Mouse (Mus musculus) limb, embryonic 15.5 days (tissue): Measurements from ENCODE around the gene Vti1a. TPM values are rescaled to one million over a fixed set of nuclear protein-coding genes. Genes with fewer than 3 reads are reported as not detected.

ENCODE experiments used
- ATAC-seq: fragments of 200-750 bp; cut with Nextera tagmentation; 2 replicates; pipeline ENCODE4 v1.8.0; 2017; ENCODE audit warnings: low read depth, moderate TSS enrichment; ENCODE audit not compliant: insufficient number of reproducible peaks, low FRiP score, low TSS enrichment
- H3K27ac ChIP-seq: fragments of 300-500 bp; sonication (generic); 2 replicates; pipeline ENCODE4 v1.5.1; 2015; ENCODE audit warnings: moderate library complexity, mild to moderate bottlenecking, inconsistent platforms
- H3K27me3 ChIP-seq: fragments of 300-500 bp; sonication (generic); 2 replicates; pipeline ENCODE4 v1.6.1; 2015; ENCODE audit warnings: inconsistent platforms
- H3K36me3 ChIP-seq: fragments of 300-500 bp; sonication (generic); 2 replicates; pipeline ENCODE4 v1.6.1; 2015; ENCODE audit warnings: inconsistent platforms
- H3K4me1 ChIP-seq: fragments of 300-500 bp; sonication (generic); 2 replicates; pipeline ENCODE4 v1.6.1; 2015; ENCODE audit warnings: inconsistent platforms
- H3K4me2 ChIP-seq: fragments of 300-500 bp; sonication (generic); 2 replicates; pipeline ENCODE4 v1.6.1; 2015; ENCODE audit warnings: mild to moderate bottlenecking, inconsistent platforms
- H3K4me3 ChIP-seq: fragments of 300-500 bp; sonication (generic); 2 replicates; pipeline ENCODE4 v1.5.1; 2015; ENCODE audit warnings: mild to moderate bottlenecking, inconsistent platforms
- H3K9ac ChIP-seq: fragments of 300-500 bp; sonication (generic); 2 replicates; pipeline ENCODE4 v1.6.1; 2015; ENCODE audit warnings: inconsistent platforms
- H3K9me3 ChIP-seq: fragments of 300-500 bp; sonication (generic); 2 replicates; pipeline ENCODE4 v1.6.1; 2016; ENCODE audit warnings: inconsistent platforms
- WGBS: fragments of 180-500 bp; shearing (Covaris S2); methylation state at CpG from one replicate; pipeline ENCODE4 v1.1.7; 2015; 5-methylcytosine and 5-hydroxymethylcytosine counted together
- polyA plus RNA-seq: library from polyadenylated mRNA; unstranded; fragments of >200 nt; fragmentation: Nextera tagmentation; extraction: Ambion mirVana; gene quantifications from 2 replicates; pipeline ENCODE4 v1.2.1, GENCODE M21; 2015

Gene Vti1a
- polyA plus RNA-seq, 1 experiment from 2014 or later = 26.4 TPM

DNA sequence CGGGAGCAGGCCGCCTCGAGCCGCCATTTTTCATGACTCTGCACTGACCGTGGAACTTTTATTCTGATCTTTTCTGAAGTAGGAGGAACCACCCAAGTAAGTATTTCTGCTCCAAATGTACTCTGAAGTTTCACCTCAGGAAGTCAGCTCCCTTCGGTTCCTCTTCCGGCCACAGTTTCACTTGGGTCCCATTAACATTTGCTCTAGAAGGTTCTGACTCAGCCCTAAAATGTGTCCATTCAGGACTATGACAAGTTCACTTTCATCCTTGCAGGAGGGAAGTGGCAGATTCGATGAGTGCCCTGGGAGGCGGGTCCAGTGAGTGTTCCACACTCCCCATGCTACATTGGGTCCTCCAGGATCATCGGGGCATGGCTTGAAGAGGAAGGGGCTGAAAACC, 333.3 kb downstream of the Vti1a start:
- Histone ChIP-seq H3K27ac (no peak overlapping the region), H3K9me3 (no peaks in the 10 kb centered on the region), H3K27me3 (0 out of 2 replicates have a peak, but pooled peaks cover 4% of the 10 kb centered on the region), H3K9ac (no peak overlapping the region), H3K36me3 (no peaks in the 10 kb centered on the region), H3K4me3 (no peak overlapping the region), H3K4me2 (no peak overlapping the region), H3K4me1 (no peaks in the 10 kb centered on the region)
- ATAC-seq = no peak
- WGBS = 91% methylated on average over 10 of the region's 10 CpGs

DNA sequence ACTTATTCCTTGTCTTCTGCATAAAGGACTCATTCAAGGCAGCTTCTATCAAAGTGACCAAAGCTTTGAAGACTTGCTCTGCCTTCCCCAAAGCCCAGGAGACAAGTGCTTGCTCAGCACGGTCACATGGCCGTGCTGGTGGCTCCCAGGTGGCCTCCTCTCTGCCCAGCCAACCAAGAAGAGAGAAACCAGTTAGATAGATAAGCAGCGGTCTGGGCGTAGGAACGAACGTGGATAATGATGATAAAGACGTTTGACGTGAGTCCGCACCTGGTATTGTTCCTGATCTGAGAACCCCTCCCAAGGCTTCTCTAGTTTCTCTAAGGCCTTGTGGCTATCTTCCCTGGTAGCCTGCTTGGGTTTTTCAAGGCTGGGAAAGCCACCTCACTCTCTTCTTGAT, 334.9 kb downstream of the Vti1a start:
- no peaks in the 10 kb centered on the region for H3K9me3 ChIP-seq
- H3K36me3 ChIP-seq = no peaks in the 10 kb centered on the region
- no peak overlapping the region for H3K27ac ChIP-seq
- H3K4me3 ChIP-seq = no peak overlapping the region
- 88% methylated on average over 9 of the region's 9 CpGs for WGBS
- 0 out of 2 replicates have a peak, but pooled peaks cover 4% of the 10 kb centered on the region for H3K27me3 ChIP-seq
- no peak overlapping the region for H3K4me2 ChIP-seq
- H3K4me1 ChIP-seq = no peaks in the 10 kb centered on the region
- ATAC-seq = no peak
- H3K9ac ChIP-seq = no peak overlapping the region

DNA sequence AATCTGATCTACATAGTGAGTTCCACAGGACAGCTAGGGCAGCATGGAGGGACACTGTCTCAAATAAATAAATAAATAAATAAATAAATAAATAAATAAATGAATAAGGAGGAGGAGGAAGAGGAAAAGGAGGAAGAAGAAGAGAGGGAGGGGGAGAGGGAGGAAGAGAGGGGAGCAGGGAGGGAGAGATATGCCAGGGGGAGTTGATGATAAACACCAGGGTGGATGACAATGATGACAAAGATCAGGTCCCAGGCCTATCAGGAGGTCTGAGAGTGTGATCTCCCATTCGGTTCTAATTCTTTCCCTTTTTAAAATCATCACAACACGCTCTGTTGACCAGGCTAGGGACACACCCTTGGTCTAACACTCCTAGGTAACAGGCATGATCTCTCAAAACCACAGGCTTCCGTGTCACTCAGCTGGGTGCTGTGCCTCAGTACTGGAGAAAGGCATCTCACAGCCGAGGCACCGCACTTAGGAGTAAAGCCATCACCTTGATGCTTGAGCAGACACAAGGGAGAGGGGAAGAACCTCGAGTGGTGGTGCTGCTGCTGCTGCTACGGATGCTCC, 336.7 kb downstream of the Vti1a start:
- no peaks in the 10 kb centered on the region for H3K4me1 ChIP-seq
- H3K27me3 ChIP-seq = 0 out of 2 replicates have a peak, but pooled peaks cover 4% of the 10 kb centered on the region
- no peaks in the 10 kb centered on the region for H3K36me3 ChIP-seq
- WGBS = 80% methylated on average over 7 of the region's 7 CpGs
- H3K9ac ChIP-seq = no peak overlapping the region
- H3K4me2 ChIP-seq = no peak overlapping the region
- ATAC-seq = no peak
- no peak overlapping the region for H3K4me3 ChIP-seq
- no peak overlapping the region for H3K27ac ChIP-seq
- H3K9me3 ChIP-seq = no peaks in the 10 kb centered on the region

DNA sequence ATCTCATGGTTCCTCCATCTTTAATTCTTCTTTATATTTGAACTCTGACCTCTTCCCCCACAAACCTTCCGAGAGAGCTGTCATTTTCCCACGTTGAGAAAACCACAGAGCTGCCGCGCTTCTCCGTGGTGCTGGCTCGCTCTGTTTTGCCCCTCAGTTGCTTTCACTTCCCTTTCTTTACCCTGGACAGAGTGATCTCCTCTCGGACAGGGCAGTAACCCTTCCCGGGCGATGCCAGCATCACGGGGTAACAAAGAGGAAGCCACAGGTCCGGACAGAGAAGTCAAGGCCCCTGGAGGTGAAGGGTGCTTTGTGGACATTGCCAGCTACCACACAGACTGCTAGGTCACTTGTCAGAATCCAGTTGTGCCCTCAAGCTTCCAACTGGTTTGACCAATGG, 344.1 kb downstream of the Vti1a start:
- H3K4me3 ChIP-seq = no peak overlapping the region
- no peak for ATAC-seq
- no peak overlapping the region for H3K4me2 ChIP-seq
- H3K9me3 ChIP-seq = no peaks in the 10 kb centered on the region
- no peaks in the 10 kb centered on the region for H3K36me3 ChIP-seq
- 87% methylated on average over 11 of the region's 11 CpGs for WGBS
- peaks cover 7% of the 10 kb centered on the region; the same call in 1 of the 2 replicates for H3K4me1 ChIP-seq
- no peaks in the 10 kb centered on the region for H3K27me3 ChIP-seq
- no peak overlapping the region for H3K27ac ChIP-seq
- H3K9ac ChIP-seq = no peak overlapping the region

DNA sequence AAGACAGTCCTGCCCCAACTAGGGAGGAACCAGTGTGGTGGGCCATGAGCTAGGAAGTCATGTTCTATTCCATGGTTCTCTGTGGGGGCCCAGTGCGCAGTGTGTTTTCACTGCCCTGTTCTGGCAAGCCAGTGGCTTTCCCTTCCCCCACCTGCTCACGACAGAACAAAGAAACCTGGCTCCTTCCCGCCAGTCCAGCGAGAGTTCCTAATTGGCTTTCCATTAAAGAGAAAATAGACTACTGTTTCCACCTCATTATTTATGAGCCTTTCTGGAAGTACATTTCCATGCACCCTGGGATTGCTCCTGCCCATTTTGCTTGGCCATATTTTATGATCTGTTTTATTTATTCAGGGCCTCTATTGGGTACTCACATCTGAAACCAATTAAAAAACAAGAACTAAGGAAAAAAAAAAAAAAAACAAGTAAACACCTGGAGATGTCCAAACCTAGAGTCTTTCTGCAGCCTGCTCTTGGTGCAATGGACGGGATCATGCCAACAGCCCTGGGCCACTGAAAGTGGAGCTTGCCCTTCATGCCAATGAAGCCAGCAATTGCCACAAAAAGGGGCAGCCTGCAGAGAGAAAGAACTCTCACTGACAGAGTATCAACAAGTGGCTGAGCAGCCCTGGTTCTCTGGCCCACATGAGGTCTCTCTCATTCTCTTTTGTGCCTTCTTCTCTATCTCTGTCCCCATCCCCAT, 346.6 kb downstream of the Vti1a start:
- Histone ChIP-seq H3K27ac (no peak overlapping the region), H3K4me1 (peaks cover 11% of the 10 kb centered on the region), H3K36me3 (no peaks in the 10 kb centered on the region), H3K27me3 (no peaks in the 10 kb centered on the region), H3K9ac (no peak overlapping the region), H3K4me3 (no peak overlapping the region), H3K9me3 (no peaks in the 10 kb centered on the region), H3K4me2 (no peak overlapping the region)
- WGBS = 20% methylated on average over 5 of the region's 5 CpGs
- no peak for ATAC-seq

DNA sequence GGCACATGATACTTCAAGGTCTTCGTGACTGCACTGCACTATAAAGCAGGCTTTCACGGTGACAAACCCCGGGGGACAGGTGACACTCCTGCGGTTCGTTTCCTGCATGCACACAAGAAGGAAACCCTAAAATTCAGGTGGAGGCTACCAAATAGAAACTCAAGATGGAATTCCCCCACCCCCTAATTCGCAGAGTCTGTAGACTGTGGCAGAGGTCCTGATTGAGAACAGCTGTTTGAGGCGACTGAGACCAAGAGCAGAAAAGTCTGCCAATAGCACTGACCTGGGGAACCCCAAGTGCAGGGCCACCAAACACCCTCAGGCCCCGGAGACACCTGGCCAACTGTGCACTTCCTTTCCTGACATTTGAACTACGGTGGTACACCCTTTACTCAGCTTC, 351.7 kb downstream of the Vti1a start:
- 24% methylated on average over 9 of the region's 9 CpGs for WGBS
- ATAC-seq = no peak
- peaks cover 13% of the 10 kb centered on the region for H3K4me1 ChIP-seq
- no peak overlapping the region for H3K4me2 ChIP-seq
- no peaks in the 10 kb centered on the region for H3K9me3 ChIP-seq
- H3K9ac ChIP-seq = no peak overlapping the region
- H3K4me3 ChIP-seq = no peak overlapping the region
- H3K36me3 ChIP-seq = no peaks in the 10 kb centered on the region
- H3K27me3 ChIP-seq = no peaks in the 10 kb centered on the region
- H3K27ac ChIP-seq = no peak overlapping the region

DNA sequence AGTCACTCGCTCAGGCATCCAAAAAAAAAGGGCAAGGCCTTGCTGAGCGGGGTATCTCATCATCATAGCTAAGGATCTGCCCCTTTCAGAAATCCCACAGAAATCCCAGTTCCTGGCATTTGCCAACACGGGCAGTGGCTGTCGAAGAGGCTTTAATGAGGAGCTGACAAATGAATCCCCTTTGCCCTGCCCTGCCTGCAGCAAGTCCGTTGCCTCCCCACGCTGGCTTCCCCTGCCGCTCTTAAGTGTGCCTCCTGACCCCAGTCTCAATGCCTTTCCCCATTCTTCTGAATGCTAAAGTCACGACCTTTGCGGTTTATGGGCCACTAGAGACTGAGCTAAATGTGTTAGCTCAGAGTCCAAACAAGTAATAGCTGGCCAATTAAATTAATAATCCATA, 352.8 kb downstream of the Vti1a start:
- ATAC-seq = no peak
- 35% methylated on average over 9 of the region's 9 CpGs for WGBS
- H3K27me3 ChIP-seq = no peaks in the 10 kb centered on the region

More for the DNA sequence above, 352.8 kb downstream of the Vti1a start:
- H3K9me3 ChIP-seq = no peaks in the 10 kb centered on the region
- no peak overlapping the region for H3K27ac ChIP-seq
- no peak overlapping the region for H3K4me3 ChIP-seq
- H3K4me2 ChIP-seq = no peak overlapping the region
- no peak overlapping the region for H3K9ac ChIP-seq
- no peaks in the 10 kb centered on the region for H3K36me3 ChIP-seq
- H3K4me1 ChIP-seq = peaks cover 13% of the 10 kb centered on the region

Other genes with a start within 250 kb of the Vti1a start
- gene Gpam, start 189.1 kb upstream of the Vti1a start, polyA plus RNA-seq = 12.9 and 15.8 TPM in 2 replicates
- 0.09 TPM in 1 of 2 replicates, not detected in the other for gene Tectb, start 135.6 kb upstream of the Vti1a start, polyA plus RNA-seq
- 0.06 and 0.15 TPM in 2 replicates for gene Gucy2g, start 75.1 kb upstream of the Vti1a start, polyA plus RNA-seq
- 49.4 and 55.1 TPM in 2 replicates for gene Acsl5, start 64.4 kb upstream of the Vti1a start, polyA plus RNA-seq
- 84.2 and 85.3 TPM in 2 replicates for gene Zdhhc6, start 263 bp upstream of the Vti1a start, polyA plus RNA-seq